Mouse (Mus musculus): Measurements from ENCODE around the gene Cacna1e. TPM values are rescaled to one million over a fixed set of nuclear protein-coding genes. Genes with fewer than 3 reads are reported as not detected.
A peak's percentile ranks its signal among the peaks of the same experiment; 100 is the strongest.

Cacna1e gene
- polyA plus RNA-seq, 1 experiment from 2014 or later: 0.39 TPM

DNA sequence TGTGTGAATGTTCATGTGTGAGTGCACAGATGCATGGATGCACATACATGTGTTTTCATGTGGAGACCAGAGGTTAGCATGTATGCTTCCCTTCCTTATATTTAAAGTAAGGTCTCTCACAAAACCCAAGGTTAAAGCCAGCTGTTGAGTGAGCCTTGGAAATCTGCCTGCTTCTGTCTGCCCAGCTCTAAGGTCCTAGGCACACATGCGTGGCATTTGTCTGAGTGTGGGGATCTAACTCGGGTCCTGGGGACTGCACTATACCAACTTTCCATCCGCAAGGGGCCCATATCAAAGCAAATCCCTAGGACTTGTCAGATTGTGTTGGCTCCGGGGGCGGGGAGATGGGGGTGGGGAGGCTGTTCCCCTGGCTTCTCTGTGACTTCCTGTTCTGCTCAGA is 96.9 kb downstream of the Cacna1e start:
- ATAC-seq (ENCODE audit: low FRiP score, low TSS enrichment): no peak
- Histone ChIP-seq H3K36me3 (ENCODE audit: control insufficient read depth, insufficient read depth, low read length) (no peaks in the 10 kb centered on the region), H3K9me3 (ENCODE audit: control insufficient read depth, low read length) (no peaks in the 10 kb centered on the region), H3K9ac (ENCODE audit: low read length) (no peak overlapping the region), H3K4me2 (replicated peaks; ENCODE audit: low read depth) (no peak overlapping the region), H3K27me3 (ENCODE audit: control insufficient read depth, insufficient read depth, low read length) (peaks cover 2% of the 10 kb centered on the region; the same call in 1 of the 2 replicates), H3K4me3 (ENCODE audit: low read depth, low read length) (no peak overlapping the region), H3K27ac (replicated peaks) (no peak overlapping the region), H3K4me1 (replicated peaks; ENCODE audit: control insufficient read depth, insufficient read depth) (no peaks in the 10 kb centered on the region)
- TF ChIP-seq EP300 (optimal IDR thresholded peaks at IDR 0.05) (no peak), CTCF (IDR thresholded peaks at IDR 0.05; ENCODE audit: low read depth) (no peak)
- WGBS: 57% methylated on average over 5 of the region's 5 CpGs
- no peak for DNase-seq (ENCODE audit: low spot score)

DNA sequence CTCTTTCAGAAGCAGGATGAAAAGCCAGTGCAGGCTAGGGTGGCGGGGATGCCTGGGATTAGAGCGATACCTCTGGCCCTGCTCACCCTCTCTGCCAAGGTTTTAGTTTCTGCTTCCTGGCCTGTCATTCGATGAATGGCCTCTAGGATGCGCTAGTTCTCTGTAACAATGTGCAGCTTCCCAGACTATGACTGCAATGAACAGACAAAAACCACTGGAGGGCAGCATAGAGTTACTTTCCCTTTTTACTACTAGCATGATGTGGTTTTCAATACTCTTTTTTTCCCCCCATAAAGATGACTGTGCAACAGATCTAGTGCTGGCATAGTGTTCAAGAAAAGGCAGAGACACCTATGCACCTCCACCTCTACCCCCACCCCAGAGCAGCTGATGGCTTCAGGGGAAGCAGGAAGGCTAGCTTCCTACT is 98.0 kb downstream of the Cacna1e start:
- peak overlapping the region; percentile 17 for H3K4me2 ChIP-seq (replicated peaks; ENCODE audit: low read depth)
- WGBS: 0% methylated on average over 4 of the region's 4 CpGs

DNA sequence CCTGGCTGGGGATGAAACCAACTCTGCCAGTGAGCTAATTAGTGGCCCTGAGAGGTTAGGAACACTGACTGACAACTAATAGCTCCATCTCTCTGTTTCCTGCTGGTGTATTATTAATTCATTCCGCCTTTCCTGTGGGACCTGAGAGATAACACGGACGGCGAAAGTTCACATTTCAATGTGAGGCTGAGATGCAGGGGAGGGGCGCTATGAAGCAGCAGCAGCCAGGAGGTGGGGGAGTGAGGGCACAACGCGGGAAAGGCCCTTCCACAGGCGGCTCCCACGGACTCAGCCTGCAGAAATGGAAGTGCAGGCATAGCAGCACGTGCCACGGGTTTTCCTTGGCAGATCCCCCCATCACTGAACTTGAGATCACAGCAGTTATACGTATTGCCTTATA is 99.4 kb downstream of the Cacna1e start:
- no peak overlapping the region for H3K9ac ChIP-seq (ENCODE audit: low read length)
- no peaks in the 10 kb centered on the region for H3K4me1 ChIP-seq (replicated peaks; ENCODE audit: control insufficient read depth, insufficient read depth)
- H3K4me3 ChIP-seq (ENCODE audit: low read depth, low read length): no peak overlapping the region
- H3K36me3 ChIP-seq (ENCODE audit: control insufficient read depth, insufficient read depth, low read length): no peaks in the 10 kb centered on the region
- 29% methylated on average over 12 of the region's 12 CpGs for WGBS
- no peak for TF ChIP-seq EP300 (optimal IDR thresholded peaks at IDR 0.05)
- peaks cover 2% of the 10 kb centered on the region; the same call in 1 of the 2 replicates for H3K27me3 ChIP-seq (ENCODE audit: control insufficient read depth, insufficient read depth, low read length)
- H3K9me3 ChIP-seq (ENCODE audit: control insufficient read depth, low read length): no peaks in the 10 kb centered on the region
- H3K4me2 ChIP-seq (replicated peaks; ENCODE audit: low read depth): no peak overlapping the region
- no peak for DNase-seq (ENCODE audit: low spot score)
- no peak for ATAC-seq (ENCODE audit: low FRiP score, low TSS enrichment)
- no peak overlapping the region for H3K27ac ChIP-seq (replicated peaks)

More for the DNA sequence above, 98.0 kb downstream of the Cacna1e start:
- Histone ChIP-seq H3K4me1 (replicated peaks; ENCODE audit: control insufficient read depth, insufficient read depth) (no peaks in the 10 kb centered on the region), H3K36me3 (ENCODE audit: control insufficient read depth, insufficient read depth, low read length) (no peaks in the 10 kb centered on the region), H3K27me3 (ENCODE audit: control insufficient read depth, insufficient read depth, low read length) (peaks cover 2% of the 10 kb centered on the region; the same call in 1 of the 2 replicates), H3K9ac (ENCODE audit: low read length) (no peak overlapping the region; the same call in 1 of the 2 replicates), H3K27ac (replicated peaks) (no peak overlapping the region), H3K4me3 (ENCODE audit: low read depth, low read length) (no peak overlapping the region), H3K9me3 (ENCODE audit: control insufficient read depth, low read length) (no peaks in the 10 kb centered on the region)
- DNase-seq (ENCODE audit: low spot score) (peak; percentile 81), ATAC-seq (ENCODE audit: low FRiP score, low TSS enrichment) (peak; percentile 71)
- TF ChIP-seq EP300 (optimal IDR thresholded peaks at IDR 0.05) (no peak), CTCF (IDR thresholded peaks at IDR 0.05; ENCODE audit: low read depth) (peak; percentile 100)

DNA sequence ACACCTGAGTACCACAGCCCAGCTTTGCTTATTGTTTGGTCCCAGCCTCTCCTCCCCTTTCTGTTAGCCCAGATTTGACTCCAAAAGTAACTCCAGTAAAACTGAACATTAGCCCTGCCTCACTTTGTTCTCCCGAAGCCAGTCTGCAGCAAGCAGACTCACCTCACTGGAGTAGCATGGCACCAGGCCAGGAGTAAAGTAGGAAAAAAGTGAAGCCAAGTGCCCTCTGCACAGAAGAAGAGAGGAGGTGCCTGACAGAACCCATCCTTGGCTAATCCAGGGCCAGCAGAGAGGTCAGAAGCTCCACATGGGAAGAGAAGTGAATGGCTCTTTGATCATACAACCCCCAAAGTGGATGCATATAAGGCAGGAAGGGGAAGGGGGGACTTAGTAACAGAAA is 100.8 kb downstream of the Cacna1e start:
- no peak for DNase-seq (ENCODE audit: low spot score)
- TF ChIP-seq EP300 (optimal IDR thresholded peaks at IDR 0.05) (no peak), CTCF (IDR thresholded peaks at IDR 0.05; ENCODE audit: low read depth) (no peak)
- 61% methylated on average over 1 of the region's 1 CpGs for WGBS
- Histone ChIP-seq H3K9me3 (ENCODE audit: control insufficient read depth, low read length) (no peaks in the 10 kb centered on the region), H3K4me2 (replicated peaks; ENCODE audit: low read depth) (no peak overlapping the region), H3K27ac (replicated peaks) (no peak overlapping the region), H3K27me3 (ENCODE audit: control insufficient read depth, insufficient read depth, low read length) (peaks cover 2% of the 10 kb centered on the region; the same call in 1 of the 2 replicates), H3K9ac (ENCODE audit: low read length) (no peak overlapping the region), H3K4me1 (replicated peaks; ENCODE audit: control insufficient read depth, insufficient read depth) (no peaks in the 10 kb centered on the region), H3K36me3 (ENCODE audit: control insufficient read depth, insufficient read depth, low read length) (no peaks in the 10 kb centered on the region), H3K4me3 (ENCODE audit: low read depth, low read length) (no peak overlapping the region)
- no peak for ATAC-seq (ENCODE audit: low FRiP score, low TSS enrichment)

DNA sequence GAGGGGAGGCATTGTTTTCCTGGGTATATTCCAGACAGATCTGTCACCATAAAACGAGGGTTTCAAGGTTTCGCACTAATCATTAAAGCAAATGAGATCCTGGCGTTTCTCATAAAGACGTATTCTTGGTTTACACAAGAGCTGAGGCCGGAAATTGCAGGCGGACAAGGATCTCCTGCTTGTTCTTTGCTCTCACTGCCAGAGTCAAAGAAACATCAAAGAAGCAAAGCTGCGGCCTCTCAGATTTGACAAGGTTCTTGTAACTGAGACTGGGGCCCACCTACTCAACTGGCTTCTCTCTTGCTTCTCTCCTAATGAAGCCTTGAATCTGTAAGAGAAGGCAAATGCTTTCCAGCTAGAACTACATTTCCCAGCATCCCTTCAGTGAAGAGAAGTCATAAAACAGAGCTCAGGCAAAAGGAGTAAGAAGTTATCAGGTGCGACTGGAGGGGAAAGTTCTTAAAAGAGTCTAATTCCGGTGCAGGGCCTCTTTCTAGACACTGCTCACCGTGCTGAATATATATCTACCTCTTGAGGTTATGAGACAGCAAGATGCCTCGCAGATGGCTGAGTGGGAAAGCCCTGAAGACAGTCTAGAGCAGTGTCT is 104.3 kb downstream of the Cacna1e start:
- no peaks in the 10 kb centered on the region for H3K36me3 ChIP-seq (ENCODE audit: control insufficient read depth, insufficient read depth, low read length)
- H3K4me1 ChIP-seq (replicated peaks; ENCODE audit: control insufficient read depth, insufficient read depth): no peaks in the 10 kb centered on the region
- no peaks in the 10 kb centered on the region for H3K9me3 ChIP-seq (ENCODE audit: control insufficient read depth, low read length)
- no peak overlapping the region for H3K27ac ChIP-seq (replicated peaks)
- TF ChIP-seq CTCF (IDR thresholded peaks at IDR 0.05; ENCODE audit: low read depth): no peak
- no peak overlapping the region for H3K4me2 ChIP-seq (replicated peaks; ENCODE audit: low read depth)
- ATAC-seq (ENCODE audit: low FRiP score, low TSS enrichment) (no peak), DNase-seq (ENCODE audit: low spot score) (no peak)
- 41% methylated on average over 11 of the region's 11 CpGs for WGBS
- no peak overlapping the region for H3K9ac ChIP-seq (ENCODE audit: low read length)
- no peaks in the 10 kb centered on the region for H3K27me3 ChIP-seq (ENCODE audit: control insufficient read depth, insufficient read depth, low read length)
- H3K4me3 ChIP-seq (ENCODE audit: low read depth, low read length): no peak overlapping the region

DNA sequence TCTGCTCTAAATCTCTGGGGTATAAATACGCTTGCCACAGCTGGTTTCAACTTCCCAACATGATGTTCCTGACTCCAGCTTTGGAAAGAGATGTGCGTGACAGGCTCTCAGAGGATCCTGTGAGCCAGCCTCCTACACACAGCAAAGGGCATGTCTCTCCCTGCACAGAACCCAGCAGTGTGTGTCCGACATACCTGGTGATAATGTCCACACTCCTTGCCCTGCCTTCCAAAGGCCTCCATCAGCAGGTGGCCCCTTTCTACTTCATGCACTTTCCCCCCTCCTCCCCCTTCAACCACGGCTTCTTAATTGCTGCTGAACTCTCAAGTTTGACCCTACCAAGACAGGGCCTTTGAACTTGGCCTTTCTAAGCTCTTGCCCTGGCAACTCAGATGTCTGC is 108.0 kb downstream of the Cacna1e start:
- H3K27ac ChIP-seq (replicated peaks): no peak overlapping the region
- H3K9ac ChIP-seq (ENCODE audit: low read length): no peak overlapping the region
- H3K4me3 ChIP-seq (ENCODE audit: low read depth, low read length): no peak overlapping the region
- no peaks in the 10 kb centered on the region for H3K36me3 ChIP-seq (ENCODE audit: control insufficient read depth, insufficient read depth, low read length)
- no peak for ATAC-seq (ENCODE audit: low FRiP score, low TSS enrichment)
- no peaks in the 10 kb centered on the region for H3K27me3 ChIP-seq (ENCODE audit: control insufficient read depth, insufficient read depth, low read length)
- 68% methylated on average over 4 of the region's 4 CpGs for WGBS
- no peaks in the 10 kb centered on the region for H3K4me1 ChIP-seq (replicated peaks; ENCODE audit: control insufficient read depth, insufficient read depth)
- H3K4me2 ChIP-seq (replicated peaks; ENCODE audit: low read depth): no peak overlapping the region
- DNase-seq (ENCODE audit: low spot score): no peak
- no peak for TF ChIP-seq CTCF (IDR thresholded peaks at IDR 0.05; ENCODE audit: low read depth)
- no peak for TF ChIP-seq EP300 (optimal IDR thresholded peaks at IDR 0.05)
- no peaks in the 10 kb centered on the region for H3K9me3 ChIP-seq (ENCODE audit: control insufficient read depth, low read length)
